Mouse (Mus musculus) layer of hippocampus, postnatal 36 days (tissue): ENCODE measurements around the gene Olfr1388. TPM values are rescaled to one million over a fixed set of nuclear protein-coding genes. Genes with fewer than 3 reads are reported as not detected.
A peak's percentile ranks its signal among the peaks of the same experiment; 100 is the strongest.
"Not testable (repeated sequence)": the region's sequence is repeated elsewhere in the genome, so short reads cannot be mapped to it uniquely, and the experiment has no call there.

Experiments
- DNase-seq, 2 experiments: peaks; one replicate each; pipeline ENCODE4 v3.0.0; 2022
- total RNA-seq, 2 experiments: library from RNA; stranded (reverse); gene quantifications; 2 replicates each; pipeline ENCODE4 v1.2.3; 2021

Olfr1388 gene
- total RNA-seq: under 1 TPM; 0.45 to 0.46 TPM

DNA sequence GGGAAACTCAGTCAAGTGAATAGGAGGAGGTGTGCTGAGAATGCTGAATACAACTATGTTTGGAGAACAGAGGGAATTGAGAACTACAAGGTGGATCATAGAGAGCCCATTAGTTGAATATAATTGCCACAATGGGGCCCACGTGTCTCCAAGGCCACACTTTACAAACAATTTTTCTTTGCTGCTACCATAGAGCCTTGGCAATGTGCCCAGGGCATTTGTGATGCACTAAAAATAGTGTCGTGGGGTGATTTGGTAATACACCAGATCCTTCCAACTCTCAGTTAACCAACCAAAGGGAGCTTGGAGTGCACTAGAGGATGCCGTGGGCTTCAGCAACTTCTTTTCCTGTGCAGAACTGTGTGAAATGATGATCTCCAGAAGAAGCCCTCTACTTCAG is at the start of gene Olfr1388:
Olfr1388 (plus strand) TSS at position 214 of the 400 bp plus-strand sequence.
- no peak for DNase-seq

GRCm38 (mm10) chr11:49392707-49393106 is 43.7 kb upstream of the Olfr1388 start:
- not testable (repeated sequence) for DNase-seq

DNA sequence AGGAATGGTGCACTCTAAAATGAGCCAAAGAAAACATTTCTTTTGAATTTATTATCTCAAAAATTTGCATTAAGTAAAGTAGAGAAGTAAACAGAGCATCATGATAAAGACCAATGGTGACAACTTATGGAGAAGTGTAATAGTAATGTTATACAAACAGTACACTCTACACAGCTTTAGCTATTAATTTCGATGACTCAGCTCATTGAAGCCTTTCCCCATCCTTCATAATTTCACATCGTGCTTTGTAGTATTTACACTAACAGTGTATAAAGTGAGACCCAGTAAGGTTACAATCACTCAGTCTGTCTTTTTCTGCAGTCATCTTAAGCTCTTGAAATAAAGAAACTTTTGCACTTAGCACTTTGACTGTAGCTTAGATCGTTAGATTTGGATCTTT is 29.6 kb upstream of the Olfr1388 start:
- no peak for DNase-seq

DNA sequence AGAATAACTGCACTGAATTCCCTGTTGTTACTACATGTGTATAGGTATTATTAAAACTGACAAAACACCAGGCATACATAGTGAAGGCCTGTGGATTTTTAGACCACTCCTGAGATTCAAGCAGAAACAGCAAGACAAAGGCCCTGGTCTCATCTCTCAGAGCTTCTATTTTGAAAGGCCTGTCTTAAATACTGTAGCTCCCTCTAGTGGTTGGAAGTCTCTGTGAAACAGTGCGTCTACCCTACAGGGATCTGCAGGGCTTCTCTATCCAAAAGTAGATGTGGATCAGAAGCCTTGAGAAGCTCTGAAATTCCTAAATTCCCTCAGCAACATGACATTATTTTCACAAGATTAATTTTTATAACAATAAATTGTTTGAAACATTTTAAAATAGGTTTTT is 25.9 kb upstream of the Olfr1388 start:
- no peak for DNase-seq

GRCm38 (mm10) chr11:49422767-49423166 is 13.7 kb upstream of the Olfr1388 start, which contains the start of gene Olfr1389:
TSS of gene Olfr1389 (plus strand) at chr11:49423067.
- DNase-seq: no peak

GRCm38 (mm10) chr11:49425257-49425927 is 11.0 kb upstream of the Olfr1388 start:
- no peak for DNase-seq

DNA sequence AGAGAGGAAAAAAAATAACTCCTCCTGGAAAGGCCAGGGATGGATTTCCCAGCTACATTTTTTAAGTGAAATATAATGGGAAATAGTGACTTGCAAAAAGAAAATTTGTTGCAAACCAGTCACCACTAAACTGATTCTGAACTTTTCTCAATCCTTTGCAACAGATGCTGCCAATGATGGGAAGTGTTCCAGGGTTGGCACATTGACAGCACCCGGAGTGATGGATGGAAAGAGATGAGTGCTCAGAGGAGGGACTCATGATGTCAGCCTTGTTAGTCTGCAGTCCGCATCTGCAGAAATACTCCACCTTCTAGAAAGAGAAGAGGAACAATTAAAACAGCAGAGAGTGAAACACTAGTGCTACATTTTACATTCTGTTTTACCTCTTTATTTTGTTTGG is 6.8 kb upstream of the Olfr1388 start:
- DNase-seq: peak; percentile 9 to 24

DNA sequence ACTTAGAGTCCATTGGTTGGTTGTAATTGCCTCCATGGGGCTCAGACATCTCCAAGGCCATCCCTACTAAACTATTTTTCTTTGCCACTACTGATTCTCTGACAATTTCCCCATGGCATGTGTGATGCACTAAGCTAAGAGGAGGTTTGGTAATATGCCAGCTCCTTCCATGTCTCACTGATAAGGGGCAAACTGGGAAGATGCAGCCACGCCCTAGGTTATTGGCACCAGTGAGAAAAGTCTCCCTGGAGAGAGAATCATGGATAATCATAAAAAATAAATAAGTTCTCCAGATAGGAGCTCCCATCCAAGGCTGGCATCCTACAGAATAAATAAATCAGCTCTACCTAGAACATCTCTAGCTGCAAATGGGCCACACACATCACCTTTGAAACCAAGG is 18.6 kb downstream of the Olfr1388 start, which contains the start of gene Olfr1387:
Olfr1387 (plus strand) TSS at position 301 of the 400 bp plus-strand sequence.
- DNase-seq: no peak

DNA sequence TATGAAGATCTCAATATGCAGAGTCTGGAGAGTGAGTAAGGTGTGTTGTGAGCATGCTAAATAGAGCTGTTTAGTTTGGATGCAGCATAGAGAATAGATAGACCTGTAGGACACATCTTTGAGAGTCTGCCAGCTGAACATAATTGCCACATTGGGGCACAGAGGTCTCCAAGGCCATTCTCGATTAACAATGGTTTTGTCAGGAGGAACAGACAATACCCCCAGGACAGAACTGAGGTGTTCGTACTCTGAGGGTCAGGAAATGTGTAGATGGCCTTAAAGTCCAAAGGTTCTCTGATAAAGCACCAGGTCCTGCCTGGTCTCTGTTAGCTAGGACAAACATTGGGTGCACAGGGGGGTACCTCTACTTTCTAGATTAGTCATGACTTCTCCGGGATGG is 28.3 kb downstream of the Olfr1388 start, which contains the start of gene Olfr1386:
Olfr1386 (plus strand) TSS at position 301 of the 400 bp plus-strand sequence.
- DNase-seq: not testable (repeated sequence)

DNA sequence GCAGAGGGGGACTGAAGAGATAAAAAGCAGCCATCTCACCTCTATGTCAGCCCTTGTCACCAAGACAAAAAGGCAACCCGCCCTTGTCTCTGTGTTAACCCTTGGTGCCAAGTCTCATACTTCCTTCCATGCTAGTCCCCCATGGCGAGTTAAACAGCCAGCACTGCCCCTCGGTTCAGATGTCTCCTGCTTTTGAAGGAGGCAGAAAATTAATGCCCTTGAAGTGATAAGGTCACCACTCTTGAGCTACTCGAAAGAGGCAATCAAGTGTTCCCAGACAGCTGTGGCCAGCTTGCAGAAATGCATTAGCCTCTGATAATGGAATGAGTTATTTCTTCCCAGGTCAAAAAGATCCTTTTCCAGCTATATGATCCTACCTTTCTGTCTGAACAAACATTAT is 49.5 kb downstream of the Olfr1388 start:
- no peak for DNase-seq

DNA sequence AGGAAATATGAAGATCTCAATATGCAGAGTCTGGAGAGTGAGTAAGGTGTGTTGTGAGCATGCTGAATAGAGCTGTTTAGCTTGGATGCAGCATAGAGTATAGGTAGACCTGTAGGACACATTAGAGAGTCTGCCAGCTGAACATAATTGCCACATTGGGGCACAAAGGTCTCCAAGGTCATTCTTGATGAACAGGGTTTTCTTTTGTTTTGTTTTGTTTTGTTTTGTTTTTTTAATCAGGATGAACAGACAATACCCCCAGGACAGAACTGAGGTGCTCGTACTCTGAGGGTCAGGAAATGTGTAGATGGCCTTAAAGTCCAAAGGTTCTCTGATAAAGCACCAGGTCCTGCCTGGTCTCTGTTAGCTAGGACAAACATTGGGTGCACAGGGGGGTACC is 52.3 kb downstream of the Olfr1388 start, which contains the start of gene Olfr1385:
Olfr1385 (plus strand) TSS at position 301 of the 400 bp plus-strand sequence.
- DNase-seq: not testable (repeated sequence)

Other genes starting within 250 kb of the Olfr1388 start
- gene Btnl9, start 249.5 kb upstream of the Olfr1388 start, total RNA-seq: not detected
- 10 to 100 TPM; 45.0 to 48.7 TPM for gene Zfp62, start 233.3 kb upstream of the Olfr1388 start, total RNA-seq
- gene Mgat1, start 192.4 kb upstream of the Olfr1388 start, total RNA-seq: 10 to 100 TPM; 52.0 to 54.4 TPM
- not detected for gene Olfr1393, start 158.3 kb upstream of the Olfr1388 start, total RNA-seq
- gene Olfr1392, start 151.3 kb upstream of the Olfr1388 start, total RNA-seq: not detected
- gene Olfr10, start 131.9 kb upstream of the Olfr1388 start, total RNA-seq: not detected
- gene Olfr1391, start 113.9 kb upstream of the Olfr1388 start, total RNA-seq: not detected
- gene Olfr1390, start 101.4 kb upstream of the Olfr1388 start, total RNA-seq: not detected
- gene Olfr1389, start 13.6 kb upstream of the Olfr1388 start, total RNA-seq: not detected
- gene Olfr1387, start 18.7 kb downstream of the Olfr1388 start, total RNA-seq: not detected
- not detected for gene Olfr1386, start 28.4 kb downstream of the Olfr1388 start, total RNA-seq
- not detected for gene Olfr1385, start 52.4 kb downstream of the Olfr1388 start, total RNA-seq
- not detected for gene Olfr1384, start 70.1 kb downstream of the Olfr1388 start, total RNA-seq
- gene Olfr1383, start 83.0 kb downstream of the Olfr1388 start, total RNA-seq: not detected
- not detected for gene Olfr1382, start 91.6 kb downstream of the Olfr1388 start, total RNA-seq
- not detected for gene Olfr1381, start 106.8 kb downstream of the Olfr1388 start, total RNA-seq
- not detected for gene Olfr1380, start 120.3 kb downstream of the Olfr1388 start, total RNA-seq
- gene Flt4, start 172.6 kb downstream of the Olfr1388 start, total RNA-seq: 1 to 10 TPM; 1.8 to 2.4 TPM
- gene Scgb3a1, start 227.0 kb downstream of the Olfr1388 start, total RNA-seq: not detected